Mouse (Mus musculus): ENCODE measurements around the gene Dio2. TPM values are rescaled to one million over a fixed set of nuclear protein-coding genes. Genes with fewer than 3 reads are reported as not detected.

Dio2 gene
- total and polyA plus RNA-seq, 3 experiments: not detected

GRCm38 (mm10) chr12:90740468-90740867 lies 2.2 kb upstream of the Dio2 start:
- TF ChIP-seq MAX (IDR thresholded peaks at IDR 0.05; ENCODE audit: low read length) (no peak), UBTF (IDR thresholded peaks at IDR 0.05; ENCODE audit: low read depth, low read length) (no peak), NRF1 (IDR thresholded peaks at IDR 0.05; ENCODE audit: low read depth, low read length) (no peak), RAD21 (IDR thresholded peaks at IDR 0.05; ENCODE audit: low read depth, low read length) (peak; percentile 75), ZMIZ1 (IDR thresholded peaks at IDR 0.05; ENCODE audit: low read depth, low read length) (no peak), MXI1 (IDR thresholded peaks at IDR 0.05; ENCODE audit: low read depth, low read length) (no peak), MYC (IDR thresholded peaks at IDR 0.05; ENCODE audit: low read depth, low read length) (no peak), JUN (IDR thresholded peaks at IDR 0.05; ENCODE audit: insufficient read depth, low read depth, low read length) (no peak), MAFK (IDR thresholded peaks at IDR 0.05; ENCODE audit: insufficient replicate concordance, low read length) (no peak), MAZ (IDR thresholded peaks at IDR 0.05; ENCODE audit: low read depth, low read length) (no peak), GABPA (IDR thresholded peaks at IDR 0.05; ENCODE audit: insufficient replicate concordance, low read depth, low read length) (no peak), ZKSCAN1 (IDR thresholded peaks at IDR 0.05; ENCODE audit: borderline replicate concordance, low read depth, low read length) (no peak), RCOR1 (conservative IDR thresholded peaks at IDR 0.05; ENCODE audit: low read depth, low read length) (no peak), USF1 (IDR thresholded peaks at IDR 0.05; ENCODE audit: low read depth, low read length) (no peak), CTCF (conservative IDR thresholded peaks at IDR 0.05 in 1 of 2, IDR thresholded peaks at IDR 0.05 in 1 of 2; ENCODE audit: low read depth in 2 of 2, low read length in 2 of 2) (peak; percentile 58 to 83), CHD2 (IDR thresholded peaks at IDR 0.05; ENCODE audit: low read length) (no peak), CHD1 (IDR thresholded peaks at IDR 0.05; ENCODE audit: low read depth, low read length) (no peak), TBP (conservative IDR thresholded peaks at IDR 0.05; ENCODE audit: low read depth, low read length) (no peak), HCFC1 (IDR thresholded peaks at IDR 0.05; ENCODE audit: low read depth, low read length) (no peak), POLR2AphosphoS2 (IDR thresholded peaks at IDR 0.05; ENCODE audit: low read depth, low read length) (no peak), SMC3 (IDR thresholded peaks at IDR 0.05; ENCODE audit: low read depth, low read length) (peak; percentile 63), ELF1 (IDR thresholded peaks at IDR 0.05; ENCODE audit: low read depth, low read length) (no peak), KAT2A (IDR thresholded peaks at IDR 0.05; ENCODE audit: insufficient replicate concordance, low read length) (no peak), JUND (conservative IDR thresholded peaks at IDR 0.05; ENCODE audit: low read depth, low read length) (no peak), SIN3A (IDR thresholded peaks at IDR 0.05; ENCODE audit: low read length) (no peak), ZC3H11A (IDR thresholded peaks at IDR 0.05; ENCODE audit: low read depth, low read length) (peak; percentile 6; the same call in 1 of the 2 replicates), E2F4 (IDR thresholded peaks at IDR 0.05; ENCODE audit: insufficient replicate concordance, low read depth, low read length) (no peak)
- no peaks in the 10 kb centered on the region for H3K27me3 ChIP-seq (replicated peaks)
- H3K79me2 ChIP-seq (replicated peaks; ENCODE audit: control insufficient read depth, extremely low read depth, insufficient read depth, poor library complexity, severe bottlenecking): no peaks in the 10 kb centered on the region
- H3K9me3 ChIP-seq (replicated peaks; ENCODE audit: low read length): no peaks in the 10 kb centered on the region
- peak; percentile 75 for DNase-seq (ENCODE audit: extremely low read depth)
- H3K4me2 ChIP-seq (ENCODE audit: insufficient read depth, low read depth, poor library complexity, severe bottlenecking): peak overlapping the region; percentile 61; the same call in 1 of the 2 replicates
- in situ Hi-C loops (cut with MboI; ENCODE audit: low pct_ligation_motif_present, low pct_unique_long_range_greater_than_20kb, low sequenced_read_pairs) (loop anchor here (10.0 to 25.0 kb wide), 3 partner anchors 178 to 574 kb away; no protein-coding TSS in a partner anchor), dilution Hi-C loops (cut with MboI; ENCODE audit: extremely low pct_ligation_motif_present, extremely low pct_unique_long_range_greater_than_20kb, low sequenced_read_pairs) (no loop called here)
- no peak overlapping the region for H3K27ac ChIP-seq (ENCODE audit: insufficient read depth, low read depth)
- H3K9ac ChIP-seq (ENCODE audit: insufficient read depth, low read depth): no peak overlapping the region
- H3K4me1 ChIP-seq (ENCODE audit: control insufficient read depth in 1 of 2, insufficient read depth in 2 of 2): peaks cover 0 to 13% of the 10 kb centered on the region in 2 experiments; a peak in 2 of 4 replicates
- H3K4me3 ChIP-seq (replicated peaks in 1 of 3; ENCODE audit: low read depth in 2 of 3, low read length in 2 of 3, poor library complexity in 1 of 3): no peak overlapping the region
- H3K36me3 ChIP-seq (replicated peaks in 1 of 2; ENCODE audit: control insufficient read depth in 1 of 2, insufficient read depth in 1 of 2, low read length in 1 of 2): no peaks in the 10 kb centered on the region
